Mouse (Mus musculus): ENCODE measurements at regions not wholly inside any gene's neighbourhood (a gene's known extent, or its start where the extent isn't known, plus 50 kb on each side); places are given as distances from the start of the nearest gene placed in this dataset.

DNA sequence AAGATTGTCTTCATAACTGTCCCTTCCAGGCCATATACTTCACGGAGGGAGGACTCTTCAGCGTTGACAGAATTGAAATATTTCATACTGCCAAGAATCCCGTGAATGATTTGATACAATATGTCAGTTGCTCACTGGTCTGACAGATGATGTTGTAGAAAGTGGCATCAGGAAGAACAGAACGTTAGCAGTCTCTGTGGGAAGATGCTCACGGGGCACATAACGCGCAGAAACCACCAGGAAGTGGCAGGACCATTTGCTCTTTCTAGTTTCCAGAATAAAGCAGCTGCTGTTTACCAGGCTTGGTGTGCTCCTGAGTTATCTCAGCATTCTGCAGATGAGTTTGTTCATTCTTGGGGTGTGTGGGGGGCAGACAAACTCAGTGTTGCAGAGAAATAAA is 206.0 kb downstream of the Lurap1l start:
- no peak overlapping the region for H3K4me3 ChIP-seq (ENCODE audit: low read depth, low read length)
- no peaks in the 10 kb centered on the region for H3K9me3 ChIP-seq (replicated peaks; ENCODE audit: control insufficient read depth, low read length)
- no peak overlapping the region for H3K4me2 ChIP-seq (ENCODE audit: low read depth, low read length)
- ATAC-seq (replicated peaks; ENCODE audit: insufficient number of reproducible peaks, low FRiP score, low TSS enrichment, low read depth) (no peak), DNase-seq (ENCODE audit: low spot score) (no peak)
- H3K9ac ChIP-seq (replicated peaks; ENCODE audit: low read length): no peak overlapping the region
- H3K27me3 ChIP-seq (ENCODE audit: control insufficient read depth, insufficient read depth, low read length): no peaks in the 10 kb centered on the region
- H3K27ac ChIP-seq (replicated peaks; ENCODE audit: low read depth, low read length): no peak overlapping the region
- WGBS: 87% methylated on average over 7 of the region's 7 CpGs
- no peaks in the 10 kb centered on the region for H3K4me1 ChIP-seq (ENCODE audit: control insufficient read depth, insufficient read depth, low read length)
- H3K36me3 ChIP-seq (replicated peaks; ENCODE audit: control insufficient read depth, insufficient read depth, low read depth, low read length): no peaks in the 10 kb centered on the region

DNA sequence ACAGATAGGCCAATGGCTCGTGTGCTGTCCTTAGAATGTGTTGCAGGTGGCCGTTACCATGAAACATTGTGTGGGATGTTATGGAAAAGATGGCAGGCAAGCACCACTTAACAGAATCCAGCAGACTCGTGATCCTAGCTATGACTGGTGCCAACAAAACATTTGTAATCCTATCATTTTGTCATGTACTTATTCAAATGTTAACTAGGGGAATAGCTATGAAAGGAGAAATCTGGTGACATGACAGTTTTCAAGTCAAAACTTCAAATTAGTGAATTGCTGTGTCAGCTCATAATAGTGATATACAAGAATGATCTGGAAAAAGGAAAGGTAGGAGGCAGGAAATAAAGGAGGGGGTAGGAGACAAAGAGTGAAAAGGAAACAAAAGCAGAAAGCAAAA is 213.7 kb downstream of the Lurap1l start:
- Histone ChIP-seq H3K27me3 (ENCODE audit: control insufficient read depth, insufficient read depth, low read length) (no peaks in the 10 kb centered on the region), H3K4me2 (ENCODE audit: low read depth, low read length) (no peak overlapping the region), H3K9me3 (replicated peaks; ENCODE audit: control insufficient read depth, low read length) (no peaks in the 10 kb centered on the region), H3K4me3 (ENCODE audit: low read depth, low read length) (no peak overlapping the region), H3K9ac (replicated peaks; ENCODE audit: low read length) (no peak overlapping the region), H3K4me1 (ENCODE audit: control insufficient read depth, insufficient read depth, low read length) (no peaks in the 10 kb centered on the region), H3K27ac (replicated peaks; ENCODE audit: low read depth, low read length) (no peak overlapping the region), H3K36me3 (replicated peaks; ENCODE audit: control insufficient read depth, insufficient read depth, low read depth, low read length) (no peaks in the 10 kb centered on the region)
- DNase-seq (ENCODE audit: low spot score) (no peak), ATAC-seq (replicated peaks; ENCODE audit: insufficient number of reproducible peaks, low FRiP score, low TSS enrichment, low read depth) (no peak)
- WGBS: 72% methylated on average over 3 of the region's 3 CpGs

DNA sequence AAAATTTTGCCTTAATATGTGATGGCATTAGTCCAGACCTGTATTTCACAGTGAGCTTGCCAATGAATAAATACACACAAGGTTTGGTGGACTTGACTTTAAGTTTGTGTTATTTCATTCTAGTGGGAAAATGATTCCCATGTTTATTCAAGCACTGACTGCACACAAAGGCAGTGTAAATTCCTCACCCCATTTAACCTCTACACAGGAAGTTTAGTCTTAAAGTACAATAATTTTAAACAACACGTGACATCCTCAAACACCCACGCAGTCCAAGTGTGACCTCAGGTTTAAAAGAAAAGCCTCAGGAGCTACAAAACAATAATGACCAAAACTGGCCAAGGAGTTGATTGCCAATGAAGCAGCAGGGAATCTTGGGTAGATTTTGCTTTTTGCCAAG is 219.4 kb downstream of the Lurap1l start:
- no peaks in the 10 kb centered on the region for H3K36me3 ChIP-seq (replicated peaks; ENCODE audit: control insufficient read depth, insufficient read depth, low read depth, low read length)
- ATAC-seq (replicated peaks; ENCODE audit: insufficient number of reproducible peaks, low FRiP score, low TSS enrichment, low read depth) (no peak), DNase-seq (ENCODE audit: low spot score) (peak; percentile 3)
- no peaks in the 10 kb centered on the region for H3K4me1 ChIP-seq (ENCODE audit: control insufficient read depth, insufficient read depth, low read length)
- H3K27ac ChIP-seq (replicated peaks; ENCODE audit: low read depth, low read length): no peak overlapping the region
- H3K9ac ChIP-seq (replicated peaks; ENCODE audit: low read length): no peak overlapping the region
- no peak overlapping the region for H3K4me3 ChIP-seq (ENCODE audit: low read depth, low read length)
- WGBS: 45% methylated on average over 2 of the region's 2 CpGs
- H3K4me2 ChIP-seq (ENCODE audit: low read depth, low read length): no peak overlapping the region
- no peaks in the 10 kb centered on the region for H3K9me3 ChIP-seq (replicated peaks; ENCODE audit: control insufficient read depth, low read length)
- H3K27me3 ChIP-seq (ENCODE audit: control insufficient read depth, insufficient read depth, low read length): no peaks in the 10 kb centered on the region

DNA sequence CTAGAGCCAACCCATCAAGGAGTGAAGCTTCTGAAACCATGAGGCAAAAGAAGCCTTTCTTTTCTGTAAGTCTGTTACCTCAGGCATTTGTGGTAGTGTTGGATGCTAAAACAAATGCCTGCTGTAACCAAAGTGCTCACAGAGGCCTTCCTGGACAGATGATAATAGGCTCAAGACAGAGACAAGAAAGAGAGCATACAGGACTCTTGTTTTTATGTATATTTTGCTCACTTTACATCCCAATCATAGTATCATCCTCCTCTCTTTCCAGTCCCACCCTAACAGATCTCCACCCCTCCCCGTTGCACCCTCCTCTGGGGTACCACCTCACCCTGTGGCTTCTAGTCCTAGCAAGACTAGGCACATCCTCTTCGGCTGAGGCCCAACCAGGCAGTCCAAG is 262.7 kb downstream of the Lurap1l start:
- WGBS: 73% methylated on average over 2 of the region's 2 CpGs
- ATAC-seq (replicated peaks; ENCODE audit: insufficient number of reproducible peaks, low FRiP score, low TSS enrichment, low read depth) (no peak), DNase-seq (ENCODE audit: low spot score) (no peak)
- Histone ChIP-seq H3K4me2 (ENCODE audit: low read depth, low read length) (no peak overlapping the region), H3K4me1 (ENCODE audit: control insufficient read depth, insufficient read depth, low read length) (no peaks in the 10 kb centered on the region), H3K36me3 (replicated peaks; ENCODE audit: control insufficient read depth, insufficient read depth, low read depth, low read length) (no peaks in the 10 kb centered on the region), H3K4me3 (ENCODE audit: low read depth, low read length) (no peak overlapping the region), H3K9ac (replicated peaks; ENCODE audit: low read length) (no peak overlapping the region), H3K9me3 (replicated peaks; ENCODE audit: control insufficient read depth, low read length) (no peaks in the 10 kb centered on the region), H3K27me3 (ENCODE audit: control insufficient read depth, insufficient read depth, low read length) (no peaks in the 10 kb centered on the region), H3K27ac (replicated peaks; ENCODE audit: low read depth, low read length) (no peak overlapping the region)

DNA sequence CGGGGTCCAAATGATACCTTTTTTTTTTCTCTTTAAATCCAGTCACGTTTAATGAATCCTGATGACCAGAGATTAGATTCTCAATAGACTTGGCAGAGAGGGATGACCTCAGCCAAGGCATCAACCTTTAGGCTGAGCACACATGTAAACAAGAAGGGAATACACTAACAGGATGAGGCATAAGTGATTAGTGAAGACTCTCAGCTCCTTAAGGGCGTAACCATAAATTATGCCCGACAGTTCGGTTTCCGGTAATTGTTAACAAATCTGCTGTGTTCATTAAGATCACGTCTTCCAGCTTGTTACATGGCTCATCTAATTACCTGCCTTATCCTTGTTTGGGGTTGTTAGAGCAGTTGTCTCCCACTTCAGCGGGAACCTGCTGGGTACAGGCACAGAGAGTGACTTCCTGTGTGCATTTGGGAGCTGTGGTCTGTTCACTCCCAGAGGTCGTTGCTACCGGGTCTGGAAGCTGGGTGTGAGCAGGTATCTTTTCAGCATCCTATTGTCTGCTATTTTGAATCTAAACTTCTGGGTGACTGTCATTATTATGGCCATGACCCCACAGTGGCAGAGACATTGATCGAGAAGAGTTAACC is 265.1 kb downstream of the Mpdz start:
- ATAC-seq (replicated peaks; ENCODE audit: insufficient number of reproducible peaks, low FRiP score, low TSS enrichment, low read depth): no peak

DNA sequence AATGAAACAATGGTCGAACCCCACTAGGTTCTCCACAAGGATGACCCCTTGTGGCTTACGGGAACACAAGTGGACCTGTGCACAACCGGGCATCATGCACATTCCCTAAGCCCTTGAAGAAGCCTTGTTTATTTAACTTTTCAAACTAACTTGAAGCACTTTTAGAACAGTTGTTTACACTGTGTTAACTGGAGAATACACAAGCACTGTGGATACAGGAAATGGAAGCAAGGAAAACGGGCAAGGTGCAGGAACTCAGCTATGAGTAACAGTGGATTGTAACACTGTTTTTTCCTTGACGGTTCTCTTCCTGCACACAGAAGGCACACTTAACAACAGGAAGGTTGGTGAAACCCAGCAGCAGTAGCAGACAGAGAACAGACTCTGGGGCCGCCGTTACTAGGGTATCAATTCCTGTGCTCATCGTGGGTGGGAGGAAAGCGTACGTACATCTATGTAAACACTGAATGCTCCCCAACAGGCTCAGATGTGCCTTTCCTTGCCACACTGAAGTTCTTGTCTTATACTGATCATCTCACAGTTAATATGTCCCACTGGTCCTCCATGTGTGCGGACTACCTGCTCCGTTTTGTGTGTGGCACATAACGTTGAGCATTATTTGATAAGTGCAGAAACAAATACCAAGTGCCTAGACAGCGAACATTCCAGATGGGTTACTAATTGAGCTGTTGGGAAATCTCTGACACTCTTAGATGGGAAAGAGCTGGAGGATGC is 264.4 kb downstream of the Mpdz start:
- Histone ChIP-seq H3K9me3 (replicated peaks; ENCODE audit: control insufficient read depth, low read length) (no peaks in the 10 kb centered on the region), H3K36me3 (replicated peaks; ENCODE audit: control insufficient read depth, insufficient read depth, low read depth, low read length) (no peaks in the 10 kb centered on the region), H3K4me3 (ENCODE audit: low read depth, low read length) (no peak overlapping the region), H3K27ac (replicated peaks; ENCODE audit: low read depth, low read length) (no peak overlapping the region), H3K9ac (replicated peaks; ENCODE audit: low read length) (no peak overlapping the region), H3K4me1 (ENCODE audit: control insufficient read depth, insufficient read depth, low read length) (no peaks in the 10 kb centered on the region), H3K27me3 (ENCODE audit: control insufficient read depth, insufficient read depth, low read length) (no peaks in the 10 kb centered on the region), H3K4me2 (ENCODE audit: low read depth, low read length) (no peak overlapping the region)
- ATAC-seq (replicated peaks; ENCODE audit: insufficient number of reproducible peaks, low FRiP score, low TSS enrichment, low read depth) (peak; percentile 37; the same call in 1 of the 2 replicates), DNase-seq (ENCODE audit: low spot score) (no peak)
- 74% methylated on average over 14 of the region's 14 CpGs for WGBS

More for the DNA sequence above, 265.1 kb downstream of the Mpdz start:
- Histone ChIP-seq H3K4me2 (ENCODE audit: low read depth, low read length) (no peak overlapping the region), H3K36me3 (replicated peaks; ENCODE audit: control insufficient read depth, insufficient read depth, low read depth, low read length) (no peaks in the 10 kb centered on the region), H3K27ac (replicated peaks; ENCODE audit: low read depth, low read length) (no peak overlapping the region), H3K4me1 (ENCODE audit: control insufficient read depth, insufficient read depth, low read length) (no peaks in the 10 kb centered on the region), H3K4me3 (ENCODE audit: low read depth, low read length) (no peak overlapping the region), H3K27me3 (ENCODE audit: control insufficient read depth, insufficient read depth, low read length) (no peaks in the 10 kb centered on the region), H3K9me3 (replicated peaks; ENCODE audit: control insufficient read depth, low read length) (no peaks in the 10 kb centered on the region), H3K9ac (replicated peaks; ENCODE audit: low read length) (no peak overlapping the region)
- WGBS: 75% methylated on average over 11 of the region's 11 CpGs
- DNase-seq (ENCODE audit: low spot score): no peak

GRCm38 (mm10) chr4:81178782-81179135 is 263.9 kb downstream of the Mpdz start:
- H3K36me3 ChIP-seq (replicated peaks; ENCODE audit: control insufficient read depth, insufficient read depth, low read depth, low read length): no peaks in the 10 kb centered on the region
- H3K27ac ChIP-seq (replicated peaks; ENCODE audit: low read depth, low read length): no peak overlapping the region
- no peak overlapping the region for H3K4me2 ChIP-seq (ENCODE audit: low read depth, low read length)
- H3K4me3 ChIP-seq (ENCODE audit: low read depth, low read length): no peak overlapping the region
- H3K27me3 ChIP-seq (ENCODE audit: control insufficient read depth, insufficient read depth, low read length): no peaks in the 10 kb centered on the region
- H3K9me3 ChIP-seq (replicated peaks; ENCODE audit: control insufficient read depth, low read length): no peaks in the 10 kb centered on the region
- H3K9ac ChIP-seq (replicated peaks; ENCODE audit: low read length): no peak overlapping the region
- 2% methylated on average over 12 of the region's 12 CpGs for WGBS
- ATAC-seq (replicated peaks; ENCODE audit: insufficient number of reproducible peaks, low FRiP score, low TSS enrichment, low read depth) (peak; percentile 94), DNase-seq (ENCODE audit: low spot score) (peak; percentile 90)
- no peaks in the 10 kb centered on the region for H3K4me1 ChIP-seq (ENCODE audit: control insufficient read depth, insufficient read depth, low read length)

GRCm38 (mm10) chr4:81216123-81216522 is 226.5 kb downstream of the Mpdz start:
- no peaks in the 10 kb centered on the region for H3K27me3 ChIP-seq (ENCODE audit: control insufficient read depth, insufficient read depth, low read length)
- no peak overlapping the region for H3K9ac ChIP-seq (replicated peaks; ENCODE audit: low read length)
- WGBS: 83% methylated on average over 1 of the region's 1 CpGs
- no peak overlapping the region for H3K4me2 ChIP-seq (ENCODE audit: low read depth, low read length)
- no peak overlapping the region for H3K4me3 ChIP-seq (ENCODE audit: low read depth, low read length)
- no peaks in the 10 kb centered on the region for H3K36me3 ChIP-seq (replicated peaks; ENCODE audit: control insufficient read depth, insufficient read depth, low read depth, low read length)
- H3K4me1 ChIP-seq (ENCODE audit: control insufficient read depth, insufficient read depth, low read length): no peaks in the 10 kb centered on the region
- 0 out of 2 replicates have a peak, but pooled peaks have one; percentile 39 for ATAC-seq (replicated peaks; ENCODE audit: insufficient number of reproducible peaks, low FRiP score, low TSS enrichment, low read depth)
- no peak for DNase-seq (ENCODE audit: low spot score)
- H3K9me3 ChIP-seq (replicated peaks; ENCODE audit: control insufficient read depth, low read length): no peaks in the 10 kb centered on the region
- H3K27ac ChIP-seq (replicated peaks; ENCODE audit: low read depth, low read length): no peak overlapping the region

Measured in embryonic facial prominence, embryonic 11.5 days (tissue).